Mouse (Mus musculus): Measurements from ENCODE around the gene Slc6a4.
A peak's percentile ranks its signal among the peaks of the same experiment; 100 is the strongest.
"Not testable (repeated sequence)": the region's sequence is repeated elsewhere in the genome, so short reads cannot be mapped to it uniquely, and the experiment has no call there.

The Slc6a4 gene

GRCm38 (mm10) chr11:77019539-77019938 is 21.1 kb downstream of the Slc6a4 start:
- no peak for DNase-seq

DNA sequence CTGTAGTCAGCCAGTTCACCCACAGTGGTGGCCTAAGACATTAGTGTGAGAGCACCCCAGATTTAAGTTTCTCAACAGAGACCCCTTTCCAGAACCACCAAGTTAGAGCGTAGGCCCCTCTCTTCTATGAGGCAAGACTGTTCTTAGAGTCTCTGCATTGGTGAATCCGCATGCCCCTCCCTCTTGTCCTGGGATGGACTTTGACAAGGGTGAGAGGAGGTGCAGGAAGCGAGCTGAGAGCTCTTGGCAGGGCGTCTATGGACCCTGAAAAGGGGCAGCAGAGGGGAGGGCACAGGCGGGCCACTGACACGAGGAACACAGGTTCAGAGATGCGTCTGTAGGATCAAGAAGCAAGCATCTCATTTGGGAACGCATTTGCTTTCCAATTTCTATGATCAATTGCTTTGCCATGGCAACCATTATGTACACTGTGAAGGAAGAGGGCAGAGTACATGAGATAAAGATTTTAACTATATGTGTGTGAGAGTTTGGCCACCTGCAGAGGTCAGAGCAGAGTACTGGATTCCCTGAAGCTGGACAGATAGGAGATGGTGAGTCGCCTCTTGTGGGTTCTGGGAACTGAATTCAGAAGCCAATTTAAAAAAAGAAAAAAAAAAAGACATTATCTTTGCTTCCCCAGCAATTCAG is 23.5 kb downstream of the Slc6a4 start:
- no peak for DNase-seq

DNA sequence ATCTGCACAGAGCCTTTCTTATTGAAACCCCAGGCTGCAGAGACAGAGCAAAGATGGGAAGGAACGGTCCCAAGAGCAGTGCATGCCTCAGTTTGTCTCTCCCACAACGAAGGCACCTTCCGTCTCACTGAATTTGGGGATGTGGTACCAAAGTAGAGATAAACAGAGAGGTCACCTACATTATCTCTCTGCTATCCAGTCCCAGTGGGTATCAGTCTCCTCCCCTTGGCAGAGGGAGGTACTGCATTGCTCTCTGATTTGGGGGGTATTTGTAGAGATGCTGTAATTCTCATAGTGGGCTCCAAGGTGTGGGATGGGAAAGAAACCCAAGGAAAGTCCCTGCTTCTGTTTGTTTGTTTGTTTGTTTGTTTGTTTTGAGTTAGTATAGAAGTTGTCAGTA is 28.2 kb downstream of the Slc6a4 start:
- no peak for DNase-seq

DNA sequence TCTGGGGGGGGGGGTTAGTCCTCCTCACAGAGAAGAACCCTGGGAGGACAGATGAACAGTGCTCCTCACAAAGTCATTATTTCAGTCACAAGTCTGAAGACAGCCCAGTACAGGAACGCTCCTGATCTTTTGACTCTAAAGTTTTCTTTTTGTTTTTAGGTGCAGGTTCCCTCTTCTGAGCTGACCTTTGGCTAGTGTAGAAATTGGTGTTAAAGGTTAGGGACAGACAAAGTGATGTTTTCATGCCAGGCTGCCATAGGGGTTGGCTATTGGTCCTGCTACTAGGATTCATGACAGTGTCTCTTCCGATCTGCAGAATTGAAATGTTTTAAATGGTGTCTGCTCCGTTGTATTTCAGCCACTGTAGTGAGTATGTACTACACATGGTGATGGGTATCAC is 29.8 kb downstream of the Slc6a4 start:
- DNase-seq = no peak

- no peak for DNase-seq
These were observed 32.9 kb downstream of the Slc6a4 start for GRCm38 (mm10) chr11:77031151-77031934.

DNA sequence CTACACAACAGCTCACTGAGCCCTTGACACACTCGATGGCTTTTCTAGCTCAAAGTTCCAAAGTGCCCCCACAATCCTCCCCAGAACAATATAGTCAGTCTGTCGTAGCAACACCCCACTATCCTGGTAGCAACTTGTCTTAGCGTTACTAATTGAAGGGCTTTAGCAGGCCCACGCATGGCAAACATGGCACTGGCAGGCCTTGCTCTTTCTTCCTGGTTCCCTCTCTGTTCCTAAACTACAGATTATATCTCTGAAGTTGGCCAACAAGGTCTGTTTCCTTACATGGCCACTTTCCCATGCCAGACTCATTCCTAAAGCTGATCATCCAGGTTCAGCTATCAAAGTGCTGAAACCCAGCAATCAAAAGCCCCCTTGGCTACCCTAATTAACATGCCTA is 43.5 kb downstream of the Slc6a4 start:
- DNase-seq = no peak

DNA sequence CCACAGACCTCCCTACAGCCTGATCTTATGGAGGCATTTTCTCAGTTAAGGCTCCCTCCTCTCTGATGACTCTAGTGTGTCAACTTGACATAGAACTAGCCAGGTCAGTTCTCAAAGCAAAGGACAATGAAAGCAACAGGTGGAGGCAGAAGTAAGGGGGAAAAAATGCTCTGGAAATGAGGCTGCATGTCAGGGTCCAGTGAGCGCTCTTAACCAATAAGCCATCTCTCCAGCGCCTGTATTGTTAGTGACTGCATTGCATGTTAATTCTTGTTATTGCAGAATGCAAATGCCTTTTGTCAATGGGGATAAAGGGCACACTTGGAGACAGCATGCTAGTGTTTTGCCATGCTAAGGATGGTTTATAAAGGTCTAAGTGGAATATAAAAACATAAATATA is 44.4 kb downstream of the Slc6a4 start:
- DNase-seq = no peak

- no peak for DNase-seq
These were observed 63.5 kb downstream of the Slc6a4 start for GRCm38 (mm10) chr11:77061951-77062350.

- no peak for DNase-seq
These were observed 65.0 kb downstream of the Slc6a4 start for GRCm38 (mm10) chr11:77063406-77063805.

GRCm38 (mm10) chr11:77068825-77069224 is 70.4 kb downstream of the Slc6a4 start:
- DNase-seq = no peak

DNA sequence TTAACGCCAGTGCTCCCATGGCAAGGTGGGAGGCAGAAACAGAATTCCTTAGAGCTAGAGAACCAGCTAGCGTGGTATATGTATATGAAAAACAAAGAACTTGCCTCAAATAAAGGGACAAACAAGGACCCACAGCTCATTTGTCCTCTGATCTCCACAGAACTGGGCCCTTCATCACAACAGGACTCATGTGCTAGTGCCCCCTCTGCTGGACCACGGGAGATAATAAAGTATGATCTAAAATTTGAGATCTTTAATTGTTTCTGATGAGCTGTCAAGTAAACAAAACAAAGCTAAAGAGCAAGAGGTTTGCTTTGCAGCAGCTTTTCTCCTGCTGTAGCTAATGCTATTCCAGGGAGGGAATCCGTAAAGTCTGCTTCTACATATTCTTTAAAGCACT is 72.3 kb downstream of the Slc6a4 start:
- DNase-seq = no peak

DNA sequence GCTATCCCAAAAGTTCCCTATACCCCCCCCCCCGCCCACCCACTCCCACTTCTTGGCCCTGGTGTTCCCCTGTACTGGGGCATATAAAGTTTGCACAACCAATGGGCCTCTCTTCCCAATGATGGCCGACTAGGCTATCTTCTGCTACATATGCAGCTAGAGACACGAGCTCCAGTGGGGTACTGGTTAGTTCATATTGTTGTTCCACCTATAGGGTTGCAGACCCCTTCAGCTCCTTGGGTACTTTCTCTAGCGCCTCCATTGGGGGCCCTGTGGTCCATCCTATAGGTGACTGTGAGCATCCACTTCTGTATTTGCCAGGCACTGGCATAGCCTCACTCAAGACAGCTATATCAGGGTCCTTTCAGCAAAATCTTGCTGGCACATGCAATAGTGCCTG is 78.9 kb downstream of the Slc6a4 start:
- DNase-seq = not testable (repeated sequence)

DNA sequence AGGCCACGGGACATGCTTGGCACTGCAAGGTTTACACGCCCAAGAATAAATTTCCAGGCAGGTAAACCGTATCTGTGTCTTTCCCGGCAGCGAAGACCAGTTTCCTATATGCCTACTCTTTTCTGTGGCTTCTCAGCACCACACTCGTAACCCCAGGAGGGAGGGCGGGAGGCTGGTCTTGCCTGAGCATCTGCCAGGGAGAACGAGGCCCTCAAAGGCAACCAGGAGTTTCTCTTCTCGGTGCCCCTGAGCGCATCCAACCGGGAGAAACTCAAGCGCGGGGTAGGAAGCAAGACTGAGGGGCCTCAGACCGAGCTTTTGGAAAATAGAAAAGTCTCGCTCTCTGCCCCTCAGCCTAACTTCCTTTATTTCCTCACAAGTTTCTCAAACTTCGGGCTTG is 79.4 kb downstream of the Slc6a4 start:
- DNase-seq = peak; percentile 22

GRCm38 (mm10) chr11:77078273-77079134 is 80.1 kb downstream of the Slc6a4 start, which contains the start of gene Nsrp1:
Nsrp1 (minus strand) TSS chr11:77078435.
- peak; percentile 91 for DNase-seq

GRCm38 (mm10) chr11:77079361-77079760 is 81.0 kb downstream of the Slc6a4 start:
- no peak for DNase-seq

All from liver (tissue).